Mouse (Mus musculus) embryonic facial prominence, embryonic 11.5 days (tissue): Measurements from ENCODE around the gene Col4a3bp. TPM values are rescaled to one million over a fixed set of nuclear protein-coding genes. Genes with fewer than 3 reads are reported as not detected.

Source experiments
- ATAC-seq: fragments of 200-750 bp; cut with Nextera tagmentation; replicated peaks from 2 replicates; pipeline ENCODE4 v1.8.0; 2017; ENCODE audit warnings: low read depth; ENCODE audit not compliant: insufficient number of reproducible peaks, low FRiP score, low TSS enrichment
- DNase-seq: peaks from one replicate; pipeline ENCODE4 v3.0.0-alpha.2; 2015; ENCODE audit warnings: low spot score
- H3K27ac ChIP-seq: fragments of 300-500 bp; sonication (generic); replicated peaks from 2 replicates; pipeline ENCODE4 v1.5.1; 2014; ENCODE audit warnings: mild to moderate bottlenecking, low read depth, low read length, control low read depth
- H3K27me3 ChIP-seq: fragments of 300-500 bp; sonication (generic); 2 replicates; pipeline ENCODE4 v1.6.1; 2014; ENCODE audit warnings: mild to moderate bottlenecking, low read length, moderate library complexity, mixed read lengths; ENCODE audit not compliant: control insufficient read depth, insufficient read depth
- H3K36me3 ChIP-seq: fragments of 300-500 bp; sonication (generic); replicated peaks from 2 replicates; pipeline ENCODE4 v1.6.1; 2014; ENCODE audit warnings: low read depth, mild to moderate bottlenecking, low read length, moderate library complexity, mixed read lengths; ENCODE audit not compliant: control insufficient read depth, insufficient read depth
- H3K4me1 ChIP-seq: fragments of 300-500 bp; sonication (generic); 2 replicates; pipeline ENCODE4 v1.6.1; 2014; ENCODE audit warnings: low read length, mixed read lengths; ENCODE audit not compliant: control insufficient read depth, insufficient read depth
- H3K4me2 ChIP-seq: fragments of 300-500 bp; sonication (generic); 2 replicates; pipeline ENCODE4 v1.6.1; 2014; ENCODE audit warnings: low read depth, mild to moderate bottlenecking, control low read depth, low read length, moderate library complexity
- H3K4me3 ChIP-seq: fragments of 300-500 bp; sonication (generic); 2 replicates; pipeline ENCODE4 v1.5.1; 2014; ENCODE audit warnings: low read depth, low read length, control low read depth
- H3K9ac ChIP-seq: fragments of 300-500 bp; sonication (generic); replicated peaks from 2 replicates; pipeline ENCODE4 v1.6.1; 2014; ENCODE audit warnings: mild to moderate bottlenecking, control low read depth, low read length
- H3K9me3 ChIP-seq: fragments of 300-500 bp; sonication (generic); replicated peaks from 2 replicates; pipeline ENCODE4 v1.6.1; 2016; ENCODE audit warnings: mild to moderate bottlenecking, low read length, inconsistent platforms, mixed read lengths; ENCODE audit not compliant: control insufficient read depth
- WGBS: fragments of 180-500 bp; shearing (Covaris S2); extraction: QIAGEN DNeasy Blood & Tissue Kit; methylation state at CpG from one replicate; pipeline ENCODE4 v1.1.7; 2014; 5-methylcytosine and 5-hydroxymethylcytosine counted together
- polyA plus RNA-seq: library from polyadenylated mRNA; unstranded; fragments of >200 nt; fragmentation: Nextera tagmentation; extraction: Ambion mirVana; gene quantifications from 2 replicates; pipeline ENCODE4 v1.2.1, GENCODE M21; 2014

Col4a3bp gene
- polyA plus RNA-seq, 1 experiment from 2014 or later, result 7.6 TPM

GRCm38 (mm10) chr13:96599182-96599581 lies 56.8 kb downstream of the Col4a3bp start:
- DNase-seq, result no peak
- no peak overlapping the region for H3K9ac ChIP-seq
- 92% methylated on average over 9 of the region's 9 CpGs for WGBS

GRCm38 (mm10) chr13:96604242-96604641 lies 61.8 kb downstream of the Col4a3bp start:
- Histone ChIP-seq H3K27me3 (no peaks in the 10 kb centered on the region), H3K4me3 (no peak overlapping the region), H3K27ac (no peak overlapping the region), H3K36me3 (no peaks in the 10 kb centered on the region), H3K4me2 (no peak overlapping the region), H3K4me1 (no peaks in the 10 kb centered on the region), H3K9ac (no peak overlapping the region), H3K9me3 (no peaks in the 10 kb centered on the region)
- ATAC-seq (no peak), DNase-seq (no peak)
- WGBS, result 92% methylated on average over 2 of the region's 2 CpGs

More at GRCm38 (mm10) chr13:96599182-96599581, 56.8 kb downstream of the Col4a3bp start:
- Histone ChIP-seq H3K4me2 (no peak overlapping the region), H3K9me3 (no peaks in the 10 kb centered on the region), H3K27ac (no peak overlapping the region), H3K4me1 (no peaks in the 10 kb centered on the region), H3K27me3 (no peaks in the 10 kb centered on the region), H3K4me3 (no peak overlapping the region), H3K36me3 (no peaks in the 10 kb centered on the region)
- ATAC-seq, result no peak

GRCm38 (mm10) chr13:96614615-96615014 lies 72.2 kb downstream of the Col4a3bp start:
- no peak overlapping the region for H3K4me2 ChIP-seq
- no peaks in the 10 kb centered on the region for H3K27me3 ChIP-seq
- no peaks in the 10 kb centered on the region for H3K4me1 ChIP-seq
- no peak overlapping the region for H3K4me3 ChIP-seq
- 87% methylated on average over 3 of the region's 3 CpGs for WGBS
- DNase-seq (no peak), ATAC-seq (no peak)
- H3K36me3 ChIP-seq, result no peaks in the 10 kb centered on the region
- H3K9ac ChIP-seq, result no peak overlapping the region
- H3K27ac ChIP-seq, result no peak overlapping the region
- H3K9me3 ChIP-seq, result no peaks in the 10 kb centered on the region

- ATAC-seq (no peak), DNase-seq (no peak)
- H3K4me1 ChIP-seq, result no peaks in the 10 kb centered on the region
- no peaks in the 10 kb centered on the region for H3K9me3 ChIP-seq
- WGBS, result 82% methylated on average over 1 of the region's 1 CpGs
- no peaks in the 10 kb centered on the region for H3K36me3 ChIP-seq
- H3K9ac ChIP-seq, result no peak overlapping the region
- no peak overlapping the region for H3K4me3 ChIP-seq
- no peaks in the 10 kb centered on the region for H3K27me3 ChIP-seq
- no peak overlapping the region for H3K4me2 ChIP-seq
- H3K27ac ChIP-seq, result no peak overlapping the region
These were observed 78.5 kb downstream of the Col4a3bp start for GRCm38 (mm10) chr13:96620891-96621290.

GRCm38 (mm10) chr13:96630396-96630795 lies 88.0 kb downstream of the Col4a3bp start:
- Histone ChIP-seq H3K4me3 (no peak overlapping the region), H3K27me3 (no peaks in the 10 kb centered on the region), H3K27ac (no peak overlapping the region), H3K9me3 (no peaks in the 10 kb centered on the region), H3K4me2 (no peak overlapping the region), H3K36me3 (no peaks in the 10 kb centered on the region), H3K9ac (no peak overlapping the region), H3K4me1 (no peaks in the 10 kb centered on the region)
- WGBS, result 94% methylated on average over 4 of the region's 4 CpGs
- ATAC-seq (no peak), DNase-seq (no peak)

- WGBS, result 74% methylated on average over 2 of the region's 2 CpGs
- Histone ChIP-seq H3K27me3 (no peaks in the 10 kb centered on the region), H3K4me2 (no peak overlapping the region), H3K4me1 (no peaks in the 10 kb centered on the region), H3K36me3 (peaks cover 2% of the 10 kb centered on the region), H3K27ac (no peak overlapping the region), H3K9ac (no peak overlapping the region), H3K9me3 (no peaks in the 10 kb centered on the region), H3K4me3 (no peak overlapping the region)
- ATAC-seq (no peak), DNase-seq (no peak)
These were observed 101.8 kb downstream of the Col4a3bp start for GRCm38 (mm10) chr13:96644168-96644567.

GRCm38 (mm10) chr13:96645822-96646221 lies 103.4 kb downstream of the Col4a3bp start:
- H3K36me3 ChIP-seq, result peaks cover 3% of the 10 kb centered on the region
- no peak for ATAC-seq
- no peak for DNase-seq
- H3K9me3 ChIP-seq, result no peaks in the 10 kb centered on the region
- H3K4me2 ChIP-seq, result no peak overlapping the region
- H3K4me3 ChIP-seq, result no peak overlapping the region
- no peaks in the 10 kb centered on the region for H3K4me1 ChIP-seq
- no peak overlapping the region for H3K9ac ChIP-seq
- 72% methylated on average over 5 of the region's 5 CpGs for WGBS
- H3K27ac ChIP-seq, result no peak overlapping the region
- no peaks in the 10 kb centered on the region for H3K27me3 ChIP-seq

GRCm38 (mm10) chr13:96653041-96653440 lies 110.6 kb downstream of the Col4a3bp start:
- no peak for ATAC-seq

More at GRCm38 (mm10) chr13:96653041-96653440, 110.6 kb downstream of the Col4a3bp start:
- Histone ChIP-seq H3K4me1 (no peaks in the 10 kb centered on the region), H3K36me3 (peaks cover 29% of the 10 kb centered on the region), H3K4me2 (no peak overlapping the region), H3K9ac (no peak overlapping the region), H3K27ac (no peak overlapping the region), H3K27me3 (no peaks in the 10 kb centered on the region), H3K4me3 (no peak overlapping the region), H3K9me3 (no peaks in the 10 kb centered on the region)
- DNase-seq, result no peak
- 91% methylated on average over 9 of the region's 9 CpGs for WGBS
